Mouse (Mus musculus) spleen, postnatal 4 days (tissue): ENCODE measurements around the gene Fgfr2.
"Not testable (repeated sequence)": the region's sequence is repeated elsewhere in the genome, so short reads cannot be mapped to it uniquely, and the experiment has no call there.

Experiments used
- DNase-seq, 2 experiments: peaks; one replicate each; pipeline ENCODE4 v3.0.0; 2022; ENCODE audit warnings: low spot score in 2 of 2

Gene Fgfr2

DNA sequence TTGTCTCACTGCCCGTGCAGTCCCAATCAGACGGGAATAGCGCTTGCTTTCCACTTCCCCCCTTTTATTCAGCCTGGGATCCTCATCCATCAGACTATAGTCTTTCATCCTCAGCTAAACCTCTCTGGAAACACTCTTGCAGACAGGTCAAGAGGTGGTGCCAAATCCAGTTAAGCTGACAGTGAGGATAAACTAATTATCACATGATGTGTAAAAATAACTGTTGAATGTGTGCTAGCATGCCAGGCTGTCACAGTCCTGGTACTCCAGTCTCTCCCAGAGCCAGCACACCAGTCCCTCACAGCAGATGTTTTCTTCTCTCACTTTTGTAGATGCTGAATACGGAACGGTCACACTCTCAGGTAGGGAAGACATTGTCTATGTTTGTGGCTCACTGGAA, 1900.1 kb downstream of the Fgfr2 start:
- DNase-seq: no peak

DNA sequence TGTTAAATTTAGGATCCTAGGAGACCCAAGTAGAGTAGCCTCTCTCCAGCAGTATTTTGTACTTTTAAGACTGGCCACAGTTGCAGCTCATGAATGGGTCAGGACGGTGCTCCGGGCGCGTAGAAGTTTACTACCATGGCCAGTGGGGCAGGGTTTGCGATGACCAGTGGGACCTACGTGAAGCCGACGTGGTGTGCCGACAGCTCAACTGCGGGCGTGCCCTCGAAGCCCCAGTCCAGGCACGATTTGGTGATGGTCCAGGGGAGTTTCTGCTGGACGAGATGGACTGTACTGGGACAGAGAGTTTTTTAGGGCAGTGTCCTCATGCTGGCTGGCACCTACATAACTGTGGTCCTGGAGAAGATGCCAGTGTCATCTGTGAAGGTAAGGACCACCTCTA, 1935.2 kb downstream of the Fgfr2 start:
- DNase-seq: no peak

DNA sequence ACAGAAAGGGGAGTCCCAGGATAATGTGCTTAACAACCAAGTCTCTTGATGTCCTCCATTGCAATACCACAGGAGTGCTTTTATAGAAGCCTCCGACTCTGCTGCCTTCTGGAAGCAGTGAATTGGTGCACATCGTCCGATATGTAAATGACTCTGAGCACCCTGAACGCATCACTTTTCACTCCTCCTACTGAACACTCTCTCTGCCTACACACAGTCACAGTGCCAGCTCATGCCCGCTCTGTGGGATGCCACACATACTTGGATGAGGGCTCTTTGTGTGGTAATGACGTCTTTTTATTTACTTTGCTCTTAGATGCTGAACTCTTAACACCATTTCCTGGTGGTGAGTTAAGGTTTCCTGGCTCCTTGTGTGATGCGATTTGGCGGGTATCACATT, 1936.1 kb downstream of the Fgfr2 start:
- no peak for DNase-seq

DNA sequence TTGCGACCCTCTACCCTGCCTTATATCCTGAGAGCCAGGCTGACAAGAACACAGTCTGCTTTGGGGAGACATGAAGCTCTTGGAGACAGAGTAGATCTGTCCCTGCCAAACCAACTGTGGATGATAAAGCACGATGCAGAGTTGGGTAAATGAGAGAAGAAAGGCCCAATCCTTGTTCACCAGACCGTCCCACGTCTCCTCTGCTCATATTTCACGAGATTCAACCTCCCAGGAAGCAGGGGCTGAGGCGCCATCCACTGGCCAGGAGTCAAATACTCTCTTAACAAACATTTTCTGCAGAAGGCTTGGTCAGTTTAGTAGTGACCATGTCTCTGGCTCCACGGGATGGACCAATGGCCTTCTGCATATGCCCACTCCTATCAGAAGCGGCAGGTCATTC, 1938.8 kb downstream of the Fgfr2 start:
- DNase-seq: no peak

DNA sequence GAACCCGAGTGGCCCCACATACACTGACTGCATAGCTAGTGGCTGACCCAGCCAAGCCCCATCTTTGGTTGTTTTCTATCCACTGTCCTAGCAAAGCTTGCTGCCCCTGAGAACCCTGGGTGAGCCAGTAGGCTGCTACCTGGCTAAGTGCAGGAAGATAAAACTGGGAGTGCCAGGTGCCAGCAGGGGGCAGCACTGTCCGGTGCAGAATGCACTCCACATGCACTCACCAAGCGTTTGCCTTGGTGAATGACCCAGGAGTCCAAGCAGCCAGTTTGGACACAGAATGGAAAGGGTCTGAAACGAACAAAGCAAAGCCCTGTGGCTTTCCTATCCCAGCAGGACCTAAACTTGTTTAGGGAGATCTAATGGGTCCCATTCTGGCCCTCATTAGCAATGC, 1940.5 kb downstream of the Fgfr2 start:
- peak; percentile 17 to 69 for DNase-seq

DNA sequence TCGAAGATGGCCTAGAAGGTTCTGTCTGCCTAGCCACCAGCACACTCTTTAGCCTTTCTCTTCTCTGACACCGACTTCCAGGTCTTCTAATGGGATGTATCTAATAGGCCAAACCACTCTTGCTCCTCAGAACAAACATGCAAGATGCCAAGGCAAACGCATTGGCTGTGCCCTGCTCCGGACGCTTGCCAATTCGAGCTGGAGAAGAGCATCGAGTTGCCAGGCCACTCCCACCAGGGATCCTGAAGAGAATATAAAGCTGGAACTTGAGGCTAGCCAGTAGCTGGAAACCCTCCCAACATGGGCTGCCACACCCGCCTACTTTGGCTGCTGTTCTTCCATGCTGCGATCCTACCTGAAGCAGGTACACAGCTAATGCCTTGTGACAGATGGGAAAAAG, 1949.0 kb downstream of the Fgfr2 start, which contains the start of gene 5430419D17Rik:
TSS of gene 5430419D17Rik (plus strand) at position 282 of the 400 bp plus-strand sequence.
- peak in 1 of 2 experiments; percentile 51 for DNase-seq

DNA sequence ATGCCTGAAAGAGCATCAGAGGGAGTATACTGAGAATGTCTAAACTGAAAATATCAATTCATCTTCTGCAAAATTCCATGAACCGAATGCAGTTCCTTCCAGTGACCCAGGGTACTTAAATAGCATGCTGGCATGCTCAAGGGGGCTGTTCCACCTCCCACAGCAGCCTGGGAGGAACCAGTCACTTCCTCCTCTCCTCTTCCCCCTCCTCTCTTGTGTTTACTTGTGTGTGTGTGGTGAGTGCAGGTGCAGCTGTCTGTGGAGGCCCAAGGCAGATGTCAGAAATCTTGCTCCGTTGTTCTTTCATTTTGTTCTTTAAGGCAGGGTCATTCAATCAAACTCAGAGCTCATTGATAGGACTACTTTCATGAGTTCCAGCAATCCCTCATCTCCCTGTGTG, 1954.1 kb downstream of the Fgfr2 start:
- DNase-seq: peak in 1 of 2 experiments; percentile 33

DNA sequence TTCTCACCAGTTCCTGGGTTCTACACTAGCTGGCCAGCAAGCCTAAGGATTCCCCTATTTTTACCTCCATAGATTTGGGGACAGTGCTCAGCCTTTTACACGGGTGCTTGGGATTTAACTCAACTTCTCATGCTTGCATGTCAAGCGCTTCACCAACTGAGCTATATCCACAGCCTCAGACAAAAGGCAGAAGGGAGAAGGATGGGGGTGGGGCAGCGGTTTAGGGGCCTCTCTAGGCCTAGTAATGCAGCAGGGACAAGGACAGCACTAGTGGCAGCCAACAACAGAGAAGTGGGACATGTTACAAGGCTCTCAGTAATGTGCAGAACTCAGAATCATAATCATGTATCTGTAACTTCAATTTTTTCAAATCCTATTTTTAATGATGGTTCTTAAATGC, 1955.4 kb downstream of the Fgfr2 start:
- peak in 1 of 2 experiments; percentile 43 for DNase-seq

DNA sequence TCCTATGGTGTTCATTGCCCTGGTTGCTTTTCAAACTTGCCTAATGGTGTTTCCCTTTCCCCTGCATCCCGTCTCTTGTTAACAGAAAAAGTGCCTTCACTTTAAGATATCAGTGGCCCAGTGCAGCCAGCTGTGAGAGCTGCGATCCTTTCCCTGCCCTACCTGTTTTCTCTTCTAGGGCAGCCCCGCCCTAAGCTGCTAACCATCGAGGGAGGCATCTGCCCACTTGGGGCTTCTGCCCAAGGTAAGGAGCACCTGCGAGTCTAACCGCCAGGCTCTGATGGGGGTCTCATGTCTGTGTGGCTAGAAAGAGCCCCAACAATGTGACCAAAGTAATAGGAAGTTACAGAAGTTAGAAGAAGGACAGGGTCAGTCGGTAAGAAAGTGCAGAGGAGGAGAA, 1960.9 kb downstream of the Fgfr2 start:
- no peak for DNase-seq

DNA sequence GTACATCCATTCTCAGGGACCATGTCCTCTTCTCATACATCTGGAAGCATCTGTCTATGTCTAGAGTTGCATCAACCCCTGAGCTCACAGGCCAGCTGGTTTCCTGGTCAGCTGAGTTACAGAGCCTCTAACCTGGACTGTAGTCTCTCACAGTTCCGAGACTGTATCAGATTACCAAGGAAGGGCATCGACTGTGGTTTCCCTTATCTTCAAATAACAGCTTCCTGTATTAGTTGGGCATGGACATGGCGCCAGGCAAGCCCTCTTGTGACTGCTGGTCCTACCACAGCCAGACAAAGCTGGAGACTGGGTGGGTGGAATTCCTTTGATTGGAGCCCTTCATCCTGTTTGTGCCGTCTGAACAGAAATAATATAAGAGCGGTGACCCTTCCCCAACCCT, 1970.1 kb downstream of the Fgfr2 start:
- no peak for DNase-seq

DNA sequence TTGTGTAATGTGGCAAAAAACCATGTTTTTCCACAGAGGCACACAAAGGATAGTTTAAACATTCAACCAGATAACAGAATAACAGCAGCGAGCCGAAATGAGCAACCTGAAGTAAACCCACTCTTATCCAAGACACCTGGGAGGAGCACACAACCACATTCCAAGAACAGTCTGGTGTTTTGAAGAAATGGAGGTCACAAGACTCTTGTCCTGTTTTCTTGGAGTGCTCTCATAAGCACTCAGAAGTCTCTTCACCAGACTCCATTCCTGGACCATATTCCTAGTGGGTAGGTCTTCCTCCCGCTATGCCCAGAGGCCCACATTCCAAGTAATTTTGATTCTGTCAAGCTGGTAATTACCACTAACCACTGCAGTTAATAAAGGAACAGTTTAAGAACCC, 1973.0 kb downstream of the Fgfr2 start:
- no peak for DNase-seq

DNA sequence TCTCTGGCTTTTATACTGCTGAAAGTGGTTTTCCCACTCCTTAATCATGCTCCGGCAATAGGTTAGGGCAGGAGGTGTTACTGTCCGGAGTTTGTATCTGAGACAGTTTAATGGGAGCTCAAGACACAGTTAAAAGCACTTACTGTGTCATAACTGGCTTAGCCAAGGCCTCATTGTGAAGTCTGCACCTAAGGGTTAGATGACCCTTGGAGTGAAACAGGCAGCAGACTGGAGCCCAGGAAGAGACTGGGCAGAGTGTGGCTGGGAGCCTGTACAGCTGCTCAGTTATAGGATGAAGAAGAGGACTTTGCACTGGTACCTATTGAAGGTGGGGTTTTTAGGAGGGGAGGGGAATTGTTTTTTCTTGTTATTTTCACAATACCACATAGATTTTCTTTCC, 1976.9 kb downstream of the Fgfr2 start, which contains the start of gene 4933402N03Rik:
TSS of gene 4933402N03Rik (minus strand) at position 101 of the 400 bp plus-strand sequence.
- DNase-seq: no peak

DNA sequence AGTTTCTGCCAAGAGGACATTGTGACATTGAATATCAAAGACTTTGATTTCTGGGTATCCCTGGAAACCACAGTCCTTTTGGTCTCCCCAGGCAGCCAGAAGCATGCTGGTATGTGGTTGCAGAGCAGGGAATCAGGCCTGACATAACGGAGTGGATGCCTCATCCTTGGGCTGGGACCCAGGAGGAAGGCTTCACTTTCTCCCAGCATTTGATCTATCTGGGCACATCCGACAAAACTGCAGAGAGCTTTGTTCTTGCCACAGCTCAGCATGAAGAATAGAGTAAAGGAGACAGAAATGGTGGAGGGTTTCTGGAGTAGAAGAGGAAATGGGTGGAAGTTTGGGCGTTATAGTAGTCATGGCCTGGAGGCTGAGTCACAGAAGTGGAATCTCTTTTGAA, 1990.0 kb downstream of the Fgfr2 start:
- no peak for DNase-seq

DNA sequence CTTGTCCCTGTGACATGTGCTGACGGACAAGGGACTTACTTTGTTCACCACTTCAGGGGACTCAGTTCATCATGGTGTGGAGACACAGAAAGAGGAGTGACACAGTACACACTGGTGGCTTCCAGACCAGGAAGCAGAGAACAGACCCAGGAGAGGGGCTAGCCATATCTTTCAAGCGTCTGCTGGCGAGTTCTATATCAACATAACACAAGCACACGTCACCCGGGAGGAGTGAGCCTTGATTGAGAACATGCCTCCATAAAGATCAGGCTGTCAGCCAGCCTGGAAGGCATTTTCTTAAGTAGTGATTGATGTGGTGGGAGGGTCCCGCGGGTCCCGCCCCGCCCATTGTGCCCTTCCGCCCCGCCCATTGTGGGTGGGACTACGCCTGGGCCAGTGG, 1993.1 kb downstream of the Fgfr2 start:
- no peak for DNase-seq

DNA sequence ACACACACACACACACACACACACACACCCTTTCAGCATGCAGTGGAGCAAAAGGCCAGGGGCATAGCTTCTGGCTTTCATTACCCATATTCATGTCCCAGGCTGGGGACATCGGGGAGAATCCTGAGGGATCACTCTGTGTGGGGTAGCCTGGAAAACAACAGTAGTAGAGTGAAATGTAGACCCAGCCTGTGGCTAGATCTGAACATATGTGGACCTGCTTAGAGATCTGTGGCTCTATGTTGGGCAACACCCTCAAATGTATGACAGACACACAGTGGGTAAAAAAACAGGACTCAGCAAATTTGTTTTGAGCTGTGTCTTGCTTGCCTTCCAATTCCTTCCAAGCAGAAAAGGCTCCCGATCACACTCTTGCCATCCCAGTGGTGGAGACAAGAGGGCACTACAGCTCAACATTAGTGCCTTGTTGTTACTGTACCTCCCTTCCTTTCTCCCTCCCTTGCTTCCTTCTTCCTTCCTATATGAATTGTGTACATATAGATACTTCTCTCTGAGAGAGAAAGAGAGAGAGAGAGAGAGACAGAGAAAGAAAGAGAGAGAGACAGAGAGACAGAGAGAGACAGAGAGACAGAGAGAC, 2000.8 kb downstream of the Fgfr2 start:
- DNase-seq: no peak

DNA sequence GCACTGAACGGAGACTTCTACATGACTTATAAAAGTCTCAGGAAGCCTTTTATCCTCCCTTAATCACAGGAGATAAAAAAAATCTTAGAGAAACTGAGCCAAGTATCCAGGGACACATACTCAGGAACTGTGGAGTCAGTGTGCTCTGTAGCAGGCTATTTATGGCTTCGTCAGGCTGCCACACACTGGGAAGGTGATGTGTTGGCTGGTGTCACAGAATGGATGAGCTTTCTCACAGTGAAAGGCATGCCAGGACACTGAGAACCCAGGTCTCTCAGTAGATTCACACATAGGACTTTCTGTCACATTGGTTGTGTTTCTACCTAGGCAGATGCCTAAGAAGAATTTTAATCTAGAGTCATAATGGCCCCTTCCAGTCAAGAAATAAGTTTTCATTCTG, 2008.7 kb downstream of the Fgfr2 start:
- no peak for DNase-seq

DNA sequence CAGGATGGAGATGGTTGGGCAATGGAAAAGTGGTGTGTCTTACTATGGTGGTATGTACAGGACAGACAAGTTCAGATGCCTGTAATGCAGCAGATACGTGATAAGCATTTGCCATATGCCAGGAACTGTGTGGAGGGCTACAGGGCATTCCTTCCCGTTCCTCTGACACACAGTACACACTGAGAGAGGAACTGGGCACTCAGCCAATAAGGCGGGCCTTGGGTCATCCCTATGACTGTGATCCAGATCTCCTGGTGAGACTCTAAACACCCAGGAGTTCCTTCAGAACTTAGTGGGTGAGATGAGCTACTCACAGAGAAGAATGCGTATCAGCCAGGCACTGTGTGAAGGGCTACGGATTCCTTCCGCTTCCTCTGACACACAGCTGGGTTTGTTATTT, 2009.5 kb downstream of the Fgfr2 start:
- DNase-seq: no peak

DNA sequence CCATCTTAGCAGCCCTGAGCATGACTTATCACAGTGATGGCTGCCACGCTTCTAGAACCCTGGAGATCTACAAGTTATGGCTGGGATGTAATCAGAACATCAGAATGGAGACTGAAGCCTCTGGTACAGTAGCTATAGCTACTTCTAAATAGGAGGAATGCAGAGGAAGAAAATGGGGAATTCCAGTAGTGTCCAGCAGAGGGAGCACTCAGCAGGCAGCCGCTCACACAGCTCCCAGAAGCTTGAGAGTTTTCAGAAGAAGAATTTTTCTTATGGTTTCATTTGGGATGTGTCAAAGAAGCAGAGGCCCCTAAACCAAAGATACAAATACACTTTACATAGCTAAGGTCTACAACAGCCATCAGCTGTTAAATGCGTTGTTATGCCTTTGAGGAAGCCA, 2010.7 kb downstream of the Fgfr2 start:
- peak; percentile 27 to 67 for DNase-seq

DNA sequence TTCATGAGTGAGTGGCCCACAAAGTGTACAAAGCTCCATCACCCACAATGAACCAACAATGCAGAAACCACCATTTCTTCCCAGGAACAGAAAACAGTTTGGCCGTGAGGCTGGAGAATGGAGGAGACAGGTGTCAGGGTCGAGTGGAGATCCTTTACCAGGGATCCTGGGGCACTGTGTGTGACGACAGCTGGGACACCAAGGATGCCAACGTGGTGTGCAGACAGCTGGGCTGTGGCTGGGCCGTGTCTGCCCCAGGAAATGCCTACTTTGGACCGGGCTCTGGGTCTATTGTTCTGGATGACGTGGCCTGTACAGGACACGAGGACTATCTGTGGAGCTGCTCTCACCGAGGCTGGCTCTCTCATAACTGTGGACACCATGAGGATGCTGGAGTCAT, 2040.7 kb downstream of the Fgfr2 start:
- not testable (repeated sequence) for DNase-seq

DNA sequence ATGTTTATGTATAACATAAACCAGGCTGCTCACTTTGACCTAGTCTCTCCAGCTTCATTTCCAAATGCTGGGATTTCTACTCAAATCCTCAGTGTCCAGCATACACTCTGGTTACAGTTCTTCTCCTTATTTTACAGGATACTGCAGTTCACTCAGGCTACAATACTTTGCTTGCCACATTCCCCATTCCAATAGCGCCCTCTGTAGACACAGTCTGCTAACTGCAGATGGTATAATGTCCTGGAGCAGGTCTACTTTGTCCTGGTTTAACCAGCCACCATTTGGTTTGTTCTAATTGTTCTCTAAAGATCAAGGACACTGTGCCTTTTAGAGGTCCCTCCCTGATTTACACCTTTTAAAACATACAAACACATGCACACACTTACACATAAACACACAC, 2047.2 kb downstream of the Fgfr2 start:
- DNase-seq: peak; percentile 36 to 66

DNA sequence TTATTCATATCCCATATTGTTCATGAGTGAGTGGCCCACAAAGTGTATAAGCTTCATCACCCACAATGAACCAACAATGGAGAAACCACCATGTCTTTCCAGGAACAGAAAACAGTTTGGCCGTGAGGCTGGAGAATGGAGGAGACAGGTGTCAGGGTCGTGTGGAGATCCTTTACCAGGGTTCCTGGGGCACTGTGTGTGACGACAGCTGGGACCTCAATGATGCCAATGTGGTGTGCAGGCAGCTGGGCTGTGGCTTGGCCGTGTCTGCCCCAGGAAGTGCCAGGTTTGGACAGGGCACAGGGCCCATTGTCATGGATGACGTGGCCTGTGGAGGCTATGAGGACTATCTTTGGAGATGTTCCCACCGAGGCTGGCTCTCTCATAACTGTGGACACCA, 2049.1 kb downstream of the Fgfr2 start:
- not testable (repeated sequence) for DNase-seq

DNA sequence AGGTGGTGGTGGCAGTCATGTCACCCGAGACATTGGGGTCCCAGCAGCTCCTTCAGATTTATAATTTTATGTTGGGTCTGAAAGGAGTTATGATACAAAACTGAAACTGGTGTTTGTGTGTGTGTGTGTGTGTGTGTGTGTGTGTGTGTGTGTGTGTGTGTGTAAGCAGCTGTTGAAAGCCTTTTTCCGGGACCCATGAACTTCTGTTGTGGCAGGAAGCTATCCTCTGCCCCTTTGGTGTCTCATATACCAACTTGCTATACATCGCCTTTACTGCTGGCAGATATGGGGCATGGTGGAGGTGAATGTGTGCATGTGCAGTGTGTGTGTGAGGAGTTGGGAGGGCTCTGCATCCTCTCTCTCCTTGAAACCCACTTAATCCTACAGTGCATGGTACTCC, 2049.7 kb downstream of the Fgfr2 start:
- not testable (repeated sequence) for DNase-seq

DNA sequence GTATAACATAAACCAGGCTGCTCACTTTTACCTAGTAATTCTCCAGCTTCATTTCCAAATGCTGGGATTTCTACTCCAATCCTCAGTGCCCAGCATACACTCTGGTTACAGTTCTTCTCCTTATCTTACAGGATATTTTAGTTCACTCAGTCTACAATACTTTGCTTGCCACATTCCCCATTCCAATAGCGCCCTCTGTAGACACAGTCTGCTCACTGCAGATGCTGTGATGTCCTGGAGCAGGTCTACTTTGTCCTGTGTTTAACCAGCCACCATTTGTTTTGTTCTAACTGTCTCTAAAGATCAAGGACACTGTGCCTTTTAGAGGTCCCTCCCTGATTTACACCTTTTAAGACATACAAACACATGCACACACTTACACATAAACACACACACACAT, 2055.0 kb downstream of the Fgfr2 start:
- DNase-seq: peak; percentile 33 to 69

DNA sequence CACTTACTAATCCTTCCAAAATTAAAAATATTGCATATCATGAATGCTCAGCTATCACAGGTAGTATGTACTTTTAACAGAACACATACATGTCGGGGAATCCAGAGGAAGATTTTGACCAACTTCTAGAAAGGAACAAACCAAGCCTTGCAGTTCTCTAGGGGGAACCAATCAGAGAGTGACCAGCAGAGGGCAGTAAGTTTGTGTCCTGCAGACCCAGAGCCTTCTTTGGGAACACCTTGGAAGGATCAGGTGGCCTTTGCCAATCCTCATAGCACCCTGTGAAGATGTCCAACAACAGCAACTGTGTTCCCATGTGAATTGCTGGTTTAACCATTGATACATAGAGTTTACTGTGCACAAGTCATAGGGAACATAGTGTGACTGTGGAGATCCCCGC, 2060.6 kb downstream of the Fgfr2 start:
- DNase-seq: no peak
